Mouse (Mus musculus): ENCODE measurements around the gene Gm14819.
"Not testable (repeated sequence)": the region's sequence is repeated elsewhere in the genome, so short reads cannot be mapped to it uniquely, and the experiment has no call there.

Gm14819 gene

DNA sequence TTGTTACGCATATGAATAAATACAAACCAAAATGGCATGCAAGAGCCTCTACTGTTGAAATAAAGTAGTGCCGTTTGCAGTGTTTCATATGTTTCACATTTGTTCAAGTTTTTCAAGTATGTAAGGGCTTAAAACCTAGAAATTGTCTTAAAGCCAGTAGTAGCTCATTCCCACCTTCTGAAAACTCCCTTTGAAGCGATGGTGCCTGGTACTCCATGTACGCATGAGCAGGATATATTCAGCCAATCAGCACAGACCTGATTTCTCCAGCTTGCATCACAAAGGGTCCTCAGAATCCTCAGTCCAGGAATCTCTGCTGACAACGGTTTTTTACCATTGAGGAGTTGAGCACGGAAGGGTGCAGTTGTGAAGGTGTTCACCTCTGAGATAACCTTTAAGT, at the start of gene Gm14819:
Gene Gm14819 (plus strand): TSS at position 301 of the 400 bp plus-strand sequence.
- not testable (repeated sequence) for DNase-seq

All from kidney, postnatal 14 days (tissue).